Mouse (Mus musculus): ENCODE measurements around the gene Dst.

DNA sequence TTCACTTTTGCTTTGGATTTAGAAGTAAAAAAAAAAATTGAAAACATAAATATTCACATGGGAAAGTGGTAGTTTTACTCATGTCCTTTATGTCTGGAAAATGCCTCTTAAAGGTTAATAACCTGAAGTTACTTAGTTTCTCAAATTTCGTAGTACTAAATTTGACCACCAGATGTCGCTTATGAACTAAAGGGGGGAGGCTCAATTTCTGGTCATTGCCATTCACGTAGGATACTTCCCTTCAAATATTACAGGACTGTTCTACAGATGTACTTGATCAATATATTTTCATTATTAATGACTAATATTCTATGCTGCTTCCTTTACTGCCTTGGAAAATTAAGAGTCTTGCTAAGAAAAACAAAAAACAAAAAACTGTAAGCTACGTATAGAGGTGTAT, 293.5 kb downstream of the Dst start:
- TF ChIP-seq CTCF (conservative IDR thresholded peaks at IDR 0.05; ENCODE audit: low read length) (peak; percentile 62), POU5F1 (IDR thresholded peaks at IDR 0.05; ENCODE audit: borderline replicate concordance, low read length) (no peak), NANOG (IDR thresholded peaks at IDR 0.05; ENCODE audit: borderline replicate concordance, low read length) (no peak)

Data from E14TG2a.4 (cell line).